Mouse (Mus musculus) ES-Bruce4 (cell line): Measurements from ENCODE around the gene Sema5b.

Experiments
- CTCF ChIP-seq: IDR thresholded peaks from one replicate; pipeline ENCODE4 v1.8.1; 2011; ENCODE audit warnings: low read depth, low read length
- EP300 ChIP-seq: IDR thresholded peaks from 2 replicates; pipeline ENCODE4 v1.6.1; 2011; ENCODE audit warnings: low read depth, low read length; ENCODE audit not compliant: insufficient read depth
- POLR2A ChIP-seq: IDR thresholded peaks from one replicate; pipeline ENCODE4 v1.8.1; 2011; ENCODE audit warnings: low read length; ENCODE audit not compliant: insufficient read depth

- TF ChIP-seq CTCF (no peak), EP300 (no peak), POLR2A (no peak)
These were observed 55.9 kb downstream of the Sema5b start for GRCm38 (mm10) chr16:35596661-35597350.
